Comparison of ENCODE assay signal across 8 mouse cellular contexts in genomic region chr2:90746538-90746865, GRCm38 (mm10). TPM values are rescaled to one million over a fixed set of nuclear protein-coding genes. Genes with fewer than 3 reads are reported as not detected.
DNase-seq lines count a peak whose midpoint lies in the region; ATAC-seq lines count a peak whose summit lies in the region.

No protein-coding gene starts in this region.

- H3K9ac ChIP-seq in forebrain, embryonic 15.5 days (replicated peaks), result peak overlapping the region; percentile 98
- peak overlapping the region; percentile 99 for H3K9ac ChIP-seq in neural tube, embryonic 13.5 days

- 10% methylated on average over 4 of the region's 4 CpGs for WGBS in forebrain, embryonic 15.5 days
- WGBS in neural tube, embryonic 13.5 days, result 18% methylated on average over 4 of the region's 4 CpGs

- ATAC-seq in forebrain, embryonic 15.5 days (replicated peaks), result no peak
- ATAC-seq in neural tube, embryonic 13.5 days (ENCODE audit: low read depth), result no peak

- H3K27ac ChIP-seq in forebrain, embryonic 15.5 days (replicated peaks), result peak overlapping the region; percentile 98
- H3K27ac ChIP-seq in neural tube, embryonic 13.5 days (replicated peaks), result peak overlapping the region; percentile 99

- H3K9me3 ChIP-seq in forebrain, embryonic 15.5 days, result no peaks in the 10 kb centered on the region
- H3K9me3 ChIP-seq in neural tube, embryonic 13.5 days, result no peaks in the 10 kb centered on the region

- peaks cover 38% of the 10 kb centered on the region for H3K4me1 ChIP-seq in forebrain, embryonic 15.5 days
- peaks cover 41% of the 10 kb centered on the region for H3K4me1 ChIP-seq in neural tube, embryonic 13.5 days (replicated peaks)

- peak overlapping the region; percentile 63 for H3K4me2 ChIP-seq in forebrain, embryonic 15.5 days (replicated peaks)
- H3K4me2 ChIP-seq in neural tube, embryonic 13.5 days, result peak overlapping the region; percentile 92

- peaks cover 24% of the 10 kb centered on the region for H3K36me3 ChIP-seq in forebrain, embryonic 15.5 days
- peaks cover 31% of the 10 kb centered on the region for H3K36me3 ChIP-seq in neural tube, embryonic 13.5 days

- peak; percentile 17 to 26 for DNase-seq in kidney, adult 8-10 months
- no peak for DNase-seq in kidney, adult 18-20 months
- DNase-seq in adrenal gland, postnatal 10 days, result peak; percentile 40
- peak; percentile 14 to 35 for DNase-seq in kidney, postnatal 36 days
- no peak for DNase-seq in layer of hippocampus, postnatal 14 days (ENCODE audit: low spot score in 2 of 2)
- DNase-seq in urinary bladder, adult 18-20 months (ENCODE audit: low spot score in 2 of 2), result no peak

- H3K27me3 ChIP-seq in forebrain, embryonic 15.5 days, result no peaks in the 10 kb centered on the region
- H3K27me3 ChIP-seq in neural tube, embryonic 13.5 days, result no peaks in the 10 kb centered on the region

- peak overlapping the region; percentile 83 for H3K4me3 ChIP-seq in forebrain, embryonic 15.5 days
- peak overlapping the region; percentile 98 for H3K4me3 ChIP-seq in neural tube, embryonic 13.5 days

RNA-seq across cellular contexts. Expression of gene Fnbp4, which starts 1.3 kb away (rescaled TPM):
- 10 to 100 TPM; 42.4 to 75.4 TPM for total RNA-seq in adrenal gland, postnatal 10 days (2021)
- 117 and 122 TPM in 2 replicates for polyA plus RNA-seq in forebrain, embryonic 15.5 days (2015; fragmentation: Nextera tagmentation; extraction: Ambion mirVana)
- 103 and 104 TPM in 2 replicates for polyA plus RNA-seq in neural tube, embryonic 13.5 days (2015; fragmentation: Nextera tagmentation; extraction: Ambion mirVana)
- 10 to 100 TPM; 58.8 to 74.5 TPM for total RNA-seq in layer of hippocampus, postnatal 14 days (2021)

RNA-seq across cellular contexts. Expression of gene Agbl2, which starts 36.0 kb away (rescaled TPM):
- total RNA-seq in adrenal gland, postnatal 10 days (2021), result 1 to 10 TPM in 1 of 2 experiments, under 1 TPM in 1; 0.72 to 1.4 TPM
- 0.38 and 0.97 TPM in 2 replicates for polyA plus RNA-seq in forebrain, embryonic 15.5 days (2015; fragmentation: Nextera tagmentation; extraction: Ambion mirVana)
- 0.17 and 0.19 TPM in 2 replicates for polyA plus RNA-seq in neural tube, embryonic 13.5 days (2015; fragmentation: Nextera tagmentation; extraction: Ambion mirVana)
- total RNA-seq in layer of hippocampus, postnatal 14 days (2021), result under 1 TPM; 0.31 to 0.88 TPM

Comparison
In these comparisons a context has a peak if more than half of its experiments do, and no peak if none do; other contexts are left out.
1. DNase-seq: peak in kidney, adult 8-10 months (2 of 2), adrenal gland, postnatal 10 days (single experiment) and kidney, postnatal 36 days (2 of 2); none in kidney, adult 18-20 months (single experiment), layer of hippocampus, postnatal 14 days (0 of 2) and urinary bladder, adult 18-20 months (0 of 2).